Mouse (Mus musculus): ENCODE results near the gene Akr1c19. TPM values are rescaled to one million over a fixed set of nuclear protein-coding genes. Genes with fewer than 3 reads are reported as not detected.

Gene Akr1c19
- polyA plus RNA-seq, 1 experiment from 2014 or later: 18.8 TPM

DNA sequence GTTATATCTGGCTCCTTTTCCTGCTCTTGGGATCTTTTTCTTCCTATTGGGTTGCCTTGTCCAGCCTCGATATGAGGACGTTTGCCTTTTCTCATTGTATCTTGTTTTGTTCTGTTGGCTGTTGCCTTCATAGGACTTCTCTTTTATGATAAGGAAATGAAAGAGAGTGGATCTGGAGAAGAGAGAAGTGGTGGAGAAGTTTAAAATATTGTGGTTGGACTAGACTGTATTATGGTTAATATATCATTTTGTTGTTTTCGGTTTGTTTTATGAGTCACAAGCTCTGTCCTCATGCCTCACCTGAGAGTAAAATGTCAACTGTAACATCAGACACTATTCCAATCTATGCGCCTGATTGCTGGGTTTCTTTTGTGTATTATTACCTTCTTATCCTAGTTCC is 68.5 kb downstream of the Akr1c19 start:
- H3K9me3 ChIP-seq (ENCODE audit: control insufficient read depth, low read length): no peaks in the 10 kb centered on the region
- no peak overlapping the region for H3K4me3 ChIP-seq (ENCODE audit: low read length)
- ATAC-seq (ENCODE audit: low FRiP score, low TSS enrichment): no peak
- H3K36me3 ChIP-seq (ENCODE audit: control insufficient read depth, insufficient read depth, low read length): no peaks in the 10 kb centered on the region
- H3K27me3 ChIP-seq (ENCODE audit: control insufficient read depth, insufficient read depth, low read length): no peaks in the 10 kb centered on the region
- 94% methylated on average over 4 of the region's 4 CpGs for WGBS
- H3K4me2 ChIP-seq (replicated peaks; ENCODE audit: low read depth, low read length): no peak overlapping the region
- H3K27ac ChIP-seq (ENCODE audit: low read depth, low read length): no peak overlapping the region
- no peak overlapping the region for H3K9ac ChIP-seq (ENCODE audit: low read depth, low read length)
- no peaks in the 10 kb centered on the region for H3K4me1 ChIP-seq (ENCODE audit: control insufficient read depth, insufficient read depth, low read length)

Other genes with a start within 250 kb of the Akr1c19 start
- 1.6 and 1.9 TPM in 2 replicates for gene Akr1c14, start 179.7 kb upstream of the Akr1c19 start, polyA plus RNA-seq (2014; fragmentation: Nextera tagmentation; extraction: Ambion mirVana)
- 3.0 and 4.5 TPM in 2 replicates for gene Akr1c18, start 78.0 kb upstream of the Akr1c19 start, polyA plus RNA-seq (2014; fragmentation: Nextera tagmentation; extraction: Ambion mirVana)
- 6.3 and 7.7 TPM in 2 replicates for gene Akr1c13, start 37.5 kb upstream of the Akr1c19 start, polyA plus RNA-seq (2014; fragmentation: Nextera tagmentation; extraction: Ambion mirVana)
- gene Akr1c12, start 50.7 kb downstream of the Akr1c19 start, polyA plus RNA-seq (2014; fragmentation: Nextera tagmentation; extraction: Ambion mirVana): 2.4 and 2.5 TPM in 2 replicates
- not detected in 2 replicates for gene Akr1c6, start 205.6 kb downstream of the Akr1c19 start, polyA plus RNA-seq (2014; fragmentation: Nextera tagmentation; extraction: Ambion mirVana)